Mouse (Mus musculus) cerebellum, postnatal 25 days (tissue): ENCODE measurements around the gene Lrrc36.
A peak's percentile ranks its signal among the peaks of the same experiment; 100 is the strongest.

Experiments
- DNase-seq, 2 experiments: peaks; one replicate each; pipeline ENCODE4 v3.0.0; 2021; ENCODE audit warnings: mixed read lengths in 2 of 2

Lrrc36 gene

GRCm38 (mm10) chr8:105413391-105413790 lies at the start of gene Lrrc36, which contains the start of gene Kctd19:
TSS of gene Lrrc36 (plus strand) at chr8:105413571.
TSS of gene Kctd19 (minus strand) at chr8:105413502.
- peak; percentile 66 to 83 for DNase-seq

- no peak for DNase-seq
These were observed 46.3 kb upstream of the Lrrc36 start for GRCm38 (mm10) chr8:105367107-105367506.

- DNase-seq: peak; percentile 57 to 72
These were observed 40.9 kb upstream of the Lrrc36 start for GRCm38 (mm10) chr8:105372473-105372872.

- no peak for DNase-seq
These were observed 40.3 kb upstream of the Lrrc36 start, which contains the start of gene Plekhg4 for GRCm38 (mm10) chr8:105373032-105373431. TSS of gene Plekhg4 (plus strand) at chr8:105373274.

- peak; percentile 31 to 60 for DNase-seq
These were observed 38.8 kb upstream of the Lrrc36 start for GRCm38 (mm10) chr8:105374513-105374966.

GRCm38 (mm10) chr8:105378673-105379072 lies 34.7 kb upstream of the Lrrc36 start:
- DNase-seq: peak; percentile 68 to 76

- DNase-seq: no peak
These were observed 33.1 kb upstream of the Lrrc36 start for GRCm38 (mm10) chr8:105380308-105380707.

- no peak for DNase-seq
These were observed 29.3 kb upstream of the Lrrc36 start for GRCm38 (mm10) chr8:105384070-105384469.

GRCm38 (mm10) chr8:105387151-105387550 lies 26.2 kb upstream of the Lrrc36 start:
- peak; percentile 46 to 63 for DNase-seq

GRCm38 (mm10) chr8:105389096-105389495 lies 24.3 kb upstream of the Lrrc36 start:
- no peak for DNase-seq

GRCm38 (mm10) chr8:105393089-105393787 lies 20.1 kb upstream of the Lrrc36 start:
- no peak for DNase-seq

GRCm38 (mm10) chr8:105393915-105394314 lies 19.5 kb upstream of the Lrrc36 start:
- DNase-seq: no peak

- DNase-seq: peak; percentile 49 to 71
These were observed 15.6 kb upstream of the Lrrc36 start for GRCm38 (mm10) chr8:105397747-105398146.

- DNase-seq: no peak
These were observed 13.4 kb upstream of the Lrrc36 start for GRCm38 (mm10) chr8:105400016-105400415.

- DNase-seq: no peak
These were observed 9.9 kb upstream of the Lrrc36 start for GRCm38 (mm10) chr8:105403467-105403866.

GRCm38 (mm10) chr8:105404496-105404895 lies 8.9 kb upstream of the Lrrc36 start:
- DNase-seq: no peak

GRCm38 (mm10) chr8:105406416-105406815 lies 7.0 kb upstream of the Lrrc36 start:
- no peak for DNase-seq

GRCm38 (mm10) chr8:105408331-105408730 lies 5.0 kb upstream of the Lrrc36 start:
- no peak for DNase-seq

- DNase-seq: no peak
These were observed 3.4 kb upstream of the Lrrc36 start for GRCm38 (mm10) chr8:105409947-105410346.

GRCm38 (mm10) chr8:105418992-105419391 lies 5.6 kb downstream of the Lrrc36 start:
- no peak for DNase-seq

- DNase-seq: no peak
These were observed 6.4 kb downstream of the Lrrc36 start for GRCm38 (mm10) chr8:105419800-105420199.

GRCm38 (mm10) chr8:105422006-105422405 lies 8.6 kb downstream of the Lrrc36 start:
- peak in 1 of 2 experiments; percentile 49 for DNase-seq

- DNase-seq: no peak
These were observed 13.5 kb downstream of the Lrrc36 start for GRCm38 (mm10) chr8:105426878-105427277.

- no peak for DNase-seq
These were observed 18.6 kb downstream of the Lrrc36 start for GRCm38 (mm10) chr8:105431743-105432515.
